Mouse (Mus musculus): ENCODE measurements around the gene Nup210l. TPM values are rescaled to one million over a fixed set of nuclear protein-coding genes. Genes with fewer than 3 reads are reported as not detected.

The Nup210l gene
- polyA plus RNA-seq, 1 experiment from 2014 or later, result 0.67 TPM

DNA sequence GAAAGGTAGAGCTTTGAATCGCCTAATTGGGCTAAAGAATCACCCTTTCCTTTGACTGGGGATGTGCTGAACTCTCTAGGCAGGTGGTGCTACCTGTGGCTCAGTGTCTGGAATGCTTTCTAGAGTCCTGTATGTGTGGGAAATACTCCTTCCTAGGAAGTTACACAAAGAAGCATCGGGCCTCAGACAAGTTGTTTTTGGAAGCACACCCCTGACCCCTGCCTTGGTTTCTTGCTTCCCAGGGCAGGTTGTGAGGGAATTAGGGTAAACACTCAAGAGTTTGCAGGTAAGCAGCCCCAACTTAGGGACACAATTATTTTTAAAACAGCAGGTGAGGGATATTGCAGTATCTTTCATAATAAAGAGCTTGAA lies 151.2 kb downstream of the Nup210l start:
- Histone ChIP-seq H3K9ac (ENCODE audit: low read length) (peak overlapping the region; percentile 84), H3K4me2 (ENCODE audit: low read depth, low read length, severe bottlenecking) (peak overlapping the region; percentile 84), H3K4me1 (replicated peaks; ENCODE audit: control insufficient read depth, insufficient read depth, low read length) (peaks cover 5% of the 10 kb centered on the region), H3K9me3 (ENCODE audit: control insufficient read depth, low read length) (no peaks in the 10 kb centered on the region), H3K27me3 (ENCODE audit: control insufficient read depth, insufficient read depth, low read length) (no peaks in the 10 kb centered on the region), H3K27ac (ENCODE audit: low read depth, low read length) (no peak overlapping the region), H3K36me3 (ENCODE audit: control insufficient read depth, insufficient read depth, low read length) (peaks cover 7% of the 10 kb centered on the region; the same call in 1 of the 2 replicates), H3K4me3 (ENCODE audit: low read depth, low read length) (peak overlapping the region; percentile 86)
- DNase-seq (ENCODE audit: low spot score), result no peak
- no peak for ATAC-seq (replicated peaks; ENCODE audit: low FRiP score)
- 24% methylated on average over 2 of the region's 2 CpGs for WGBS

DNA sequence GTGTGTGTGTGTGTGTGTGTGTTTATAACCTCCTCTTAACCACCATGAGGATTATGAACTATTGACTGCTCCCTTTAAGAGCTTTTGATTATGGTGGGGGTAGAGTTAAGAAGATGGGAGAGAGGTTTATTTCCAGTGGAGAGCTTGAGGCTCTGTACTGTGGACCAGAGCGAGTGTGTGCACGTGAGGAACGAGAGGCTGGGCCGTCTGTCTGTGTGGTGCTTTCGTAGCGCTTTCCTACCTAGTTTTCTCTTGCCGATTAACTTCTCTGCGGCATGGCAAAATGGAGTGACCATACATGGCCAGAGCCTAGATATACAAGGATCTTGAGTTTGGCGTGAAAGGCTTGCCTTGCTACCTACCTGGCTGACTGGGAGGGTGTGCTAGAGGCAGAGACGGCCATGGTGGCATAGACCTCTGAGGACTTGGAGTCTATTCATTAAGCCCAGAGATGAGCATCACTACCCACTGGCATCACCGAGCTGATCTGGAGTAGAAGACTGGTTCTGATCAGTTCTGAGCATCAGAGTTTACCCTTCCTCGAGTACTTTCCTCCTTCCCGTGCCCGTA lies 151.9 kb downstream of the Nup210l start:
- no peak overlapping the region for H3K4me3 ChIP-seq (ENCODE audit: low read depth, low read length)
- H3K9ac ChIP-seq (ENCODE audit: low read length), result no peak overlapping the region
- H3K9me3 ChIP-seq (ENCODE audit: control insufficient read depth, low read length), result no peaks in the 10 kb centered on the region
- no peak overlapping the region for H3K27ac ChIP-seq (ENCODE audit: low read depth, low read length)
- 92% methylated on average over 14 of the region's 14 CpGs for WGBS
- no peak overlapping the region; the same call in 1 of the 2 replicates for H3K4me2 ChIP-seq (ENCODE audit: low read depth, low read length, severe bottlenecking)
- ATAC-seq (replicated peaks; ENCODE audit: low FRiP score), result no peak
- H3K4me1 ChIP-seq (replicated peaks; ENCODE audit: control insufficient read depth, insufficient read depth, low read length), result peaks cover 5% of the 10 kb centered on the region
- peaks cover 12% of the 10 kb centered on the region; the same call in 1 of the 2 replicates for H3K36me3 ChIP-seq (ENCODE audit: control insufficient read depth, insufficient read depth, low read length)
- DNase-seq (ENCODE audit: low spot score), result no peak
- no peaks in the 10 kb centered on the region for H3K27me3 ChIP-seq (ENCODE audit: control insufficient read depth, insufficient read depth, low read length)

DNA sequence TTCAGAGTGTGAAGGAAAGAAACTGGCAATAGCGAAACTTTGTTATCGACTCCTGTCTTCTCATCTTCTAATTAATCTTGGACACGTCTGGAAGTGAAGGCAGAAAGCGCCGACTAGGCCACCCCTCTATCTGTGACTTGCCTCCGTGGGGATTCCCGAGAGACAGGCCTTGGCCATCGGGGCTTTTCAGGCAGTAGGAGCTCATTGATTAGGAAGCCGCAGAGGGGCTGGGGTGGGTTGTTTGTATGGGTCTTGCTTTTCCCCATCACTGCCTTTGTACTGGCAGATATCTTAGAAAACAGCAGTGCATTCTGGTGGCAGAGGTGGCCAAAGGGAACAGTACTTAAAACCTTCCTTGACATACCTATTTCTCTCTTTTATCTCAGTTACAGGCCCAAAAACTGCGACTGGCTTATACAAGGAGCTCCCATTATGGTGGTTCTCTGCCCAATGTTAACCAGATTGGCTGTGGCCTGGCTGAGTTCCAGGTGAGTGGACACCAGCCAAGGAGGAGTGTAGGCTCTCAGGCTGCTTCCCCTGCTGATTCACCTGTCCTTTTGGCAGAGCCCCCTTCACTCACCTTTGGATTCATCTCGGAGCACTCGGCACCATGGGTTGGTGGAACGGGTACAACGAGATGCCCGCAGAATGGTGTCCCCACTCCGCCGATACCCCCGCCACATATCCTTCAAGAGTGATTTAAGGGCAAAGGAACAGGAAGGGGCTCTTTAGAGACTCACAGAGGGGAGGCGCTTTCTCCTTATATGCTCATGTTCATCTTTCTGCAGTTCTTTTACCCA lies 153.0 kb downstream of the Nup210l start:
- Histone ChIP-seq H3K4me2 (ENCODE audit: low read depth, low read length, severe bottlenecking) (no peak overlapping the region), H3K36me3 (ENCODE audit: control insufficient read depth, insufficient read depth, low read length) (peaks cover 12% of the 10 kb centered on the region; the same call in 1 of the 2 replicates), H3K9ac (ENCODE audit: low read length) (no peak overlapping the region), H3K9me3 (ENCODE audit: control insufficient read depth, low read length) (no peaks in the 10 kb centered on the region), H3K4me3 (ENCODE audit: low read depth, low read length) (no peak overlapping the region), H3K27me3 (ENCODE audit: control insufficient read depth, insufficient read depth, low read length) (no peaks in the 10 kb centered on the region), H3K27ac (ENCODE audit: low read depth, low read length) (no peak overlapping the region), H3K4me1 (replicated peaks; ENCODE audit: control insufficient read depth, insufficient read depth, low read length) (peaks cover 5% of the 10 kb centered on the region)
- 92% methylated on average over 19 of the region's 19 CpGs for WGBS
- ATAC-seq (replicated peaks; ENCODE audit: low FRiP score) (no peak), DNase-seq (ENCODE audit: low spot score) (no peak)

- H3K4me3 ChIP-seq (ENCODE audit: low read depth, low read length), result no peak overlapping the region
- no peak for ATAC-seq (replicated peaks; ENCODE audit: low FRiP score)
- no peaks in the 10 kb centered on the region for H3K9me3 ChIP-seq (ENCODE audit: control insufficient read depth, low read length)
- H3K27ac ChIP-seq (ENCODE audit: low read depth, low read length), result no peak overlapping the region
- no peak for DNase-seq (ENCODE audit: low spot score)
- no peak overlapping the region for H3K9ac ChIP-seq (ENCODE audit: low read length)
- H3K4me1 ChIP-seq (replicated peaks; ENCODE audit: control insufficient read depth, insufficient read depth, low read length), result peaks cover 5% of the 10 kb centered on the region
- H3K27me3 ChIP-seq (ENCODE audit: control insufficient read depth, insufficient read depth, low read length), result no peaks in the 10 kb centered on the region
- peaks cover 12% of the 10 kb centered on the region; the same call in 1 of the 2 replicates for H3K36me3 ChIP-seq (ENCODE audit: control insufficient read depth, insufficient read depth, low read length)
- WGBS, result 90% methylated on average over 4 of the region's 4 CpGs
- no peak overlapping the region for H3K4me2 ChIP-seq (ENCODE audit: low read depth, low read length, severe bottlenecking)
Observed at GRCm38 (mm10) chr3:90258521-90258920, 154.6 kb downstream of the Nup210l start.

MicroRNAs within 50 kb of the gene (microRNA counts, 519-probe panel; counts per million panel counts)
- microRNA mmu-miR-190b, result 5,053 counts per million, percentile 56 among the panel's probes with 10 or more counts

Small RNA genes lying within 50 kb of the gene (microRNA-seq; reads per million reads assigned to microRNA genes)
- gene Mir190b (ENCODE audit: insufficient number of aligned reads), result 43.8 reads per million, percentile 25 among the genes with 10 or more reads in this experiment

Other genes with a start within 250 kb of the Nup210l start
- gene Il6ra, start 190.9 kb upstream of the Nup210l start, polyA plus RNA-seq (2014; fragmentation: Nextera tagmentation; extraction: Ambion mirVana), result 0.15 and 0.27 TPM in 2 replicates
- gene Atp8b2, start 140.6 kb upstream of the Nup210l start, polyA plus RNA-seq (2014; fragmentation: Nextera tagmentation; extraction: Ambion mirVana), result 14.9 and 15.4 TPM in 2 replicates
- gene Hax1, start 105.4 kb upstream of the Nup210l start, polyA plus RNA-seq (2014; fragmentation: Nextera tagmentation; extraction: Ambion mirVana), result 168 and 174 TPM in 2 replicates
- 183 and 211 TPM in 2 replicates for gene 4933434E20Rik, start 52.5 kb upstream of the Nup210l start, polyA plus RNA-seq (2014; fragmentation: Nextera tagmentation; extraction: Ambion mirVana)
- 227 and 253 TPM in 2 replicates for gene Ubap2l, start 51.5 kb upstream of the Nup210l start, polyA plus RNA-seq (2014; fragmentation: Nextera tagmentation; extraction: Ambion mirVana)
- gene Tpm3, start 31.5 kb upstream of the Nup210l start, polyA plus RNA-seq (2014; fragmentation: Nextera tagmentation; extraction: Ambion mirVana), result 523 and 535 TPM in 2 replicates
- 1,103 and 1,109 TPM in 2 replicates for gene Rps27, start 109.5 kb downstream of the Nup210l start, polyA plus RNA-seq (2014; fragmentation: Nextera tagmentation; extraction: Ambion mirVana)
- gene Rab13, start 109.6 kb downstream of the Nup210l start, polyA plus RNA-seq (2014; fragmentation: Nextera tagmentation; extraction: Ambion mirVana), result 11.4 and 14.7 TPM in 2 replicates
- 103 and 110 TPM in 2 replicates for gene Jtb, start 127.5 kb downstream of the Nup210l start, polyA plus RNA-seq (2014; fragmentation: Nextera tagmentation; extraction: Ambion mirVana)
- gene Creb3l4, start 139.4 kb downstream of the Nup210l start, polyA plus RNA-seq (2014; fragmentation: Nextera tagmentation; extraction: Ambion mirVana), result 6.0 and 6.2 TPM in 2 replicates
- gene Slc39a1, start 144.0 kb downstream of the Nup210l start, polyA plus RNA-seq (2014; fragmentation: Nextera tagmentation; extraction: Ambion mirVana), result 57.5 and 58.5 TPM in 2 replicates
- 13.7 and 14.6 TPM in 2 replicates for gene Crtc2, start 150.0 kb downstream of the Nup210l start, polyA plus RNA-seq (2014; fragmentation: Nextera tagmentation; extraction: Ambion mirVana)
- 6.8 and 7.0 TPM in 2 replicates for gene Dennd4b, start 161.1 kb downstream of the Nup210l start, polyA plus RNA-seq (2014; fragmentation: Nextera tagmentation; extraction: Ambion mirVana)
- gene Gatad2b, start 189.0 kb downstream of the Nup210l start, polyA plus RNA-seq (2014; fragmentation: Nextera tagmentation; extraction: Ambion mirVana), result 12.9 and 14.3 TPM in 2 replicates